Mouse (Mus musculus): ENCODE results near the gene Osbpl3. TPM values are rescaled to one million over a fixed set of nuclear protein-coding genes. Genes with fewer than 3 reads are reported as not detected.

Osbpl3 gene
- polyA plus RNA-seq, 1 experiment from 2014 or later: 8.7 TPM

- DNase-seq (ENCODE audit: low spot score) (no peak), ATAC-seq (replicated peaks; ENCODE audit: low FRiP score) (no peak)
- Histone ChIP-seq H3K4me3 (ENCODE audit: low read depth, low read length) (no peak overlapping the region), H3K9ac (ENCODE audit: low read length) (no peak overlapping the region), H3K9me3 (ENCODE audit: control insufficient read depth, low read length) (no peaks in the 10 kb centered on the region), H3K36me3 (ENCODE audit: control insufficient read depth, insufficient read depth, low read length) (no peaks in the 10 kb centered on the region), H3K27ac (ENCODE audit: low read depth, low read length) (no peak overlapping the region), H3K4me1 (replicated peaks; ENCODE audit: control insufficient read depth, insufficient read depth, low read length) (peaks cover 4% of the 10 kb centered on the region; the same call in 1 of the 2 replicates), H3K27me3 (ENCODE audit: control insufficient read depth, insufficient read depth, low read length) (no peaks in the 10 kb centered on the region), H3K4me2 (ENCODE audit: low read depth, low read length, severe bottlenecking) (no peak overlapping the region)
Observed at GRCm38 (mm10) chr6:50460246-50460645, 4.2 kb upstream of the Osbpl3 start.

- ATAC-seq (replicated peaks; ENCODE audit: low FRiP score): no peak
- H3K9ac ChIP-seq (ENCODE audit: low read length): no peak overlapping the region
- 74% methylated on average over 5 of the region's 5 CpGs for WGBS
Observed at GRCm38 (mm10) chr6:50459271-50459670, 3.3 kb upstream of the Osbpl3 start.

GRCm38 (mm10) chr6:50457551-50458348, 1.7 kb upstream of the Osbpl3 start:
- Histone ChIP-seq H3K9ac (ENCODE audit: low read length) (no peak overlapping the region), H3K4me3 (ENCODE audit: low read depth, low read length) (no peak overlapping the region), H3K36me3 (ENCODE audit: control insufficient read depth, insufficient read depth, low read length) (no peaks in the 10 kb centered on the region), H3K27me3 (ENCODE audit: control insufficient read depth, insufficient read depth, low read length) (no peaks in the 10 kb centered on the region), H3K27ac (ENCODE audit: low read depth, low read length) (no peak overlapping the region), H3K4me2 (ENCODE audit: low read depth, low read length, severe bottlenecking) (no peak overlapping the region), H3K4me1 (replicated peaks; ENCODE audit: control insufficient read depth, insufficient read depth, low read length) (peaks cover 7% of the 10 kb centered on the region; the same call in 1 of the 2 replicates), H3K9me3 (ENCODE audit: control insufficient read depth, low read length) (no peaks in the 10 kb centered on the region)
- ATAC-seq (replicated peaks; ENCODE audit: low FRiP score): no peak
- no peak for DNase-seq (ENCODE audit: low spot score)
- 83% methylated on average over 12 of the region's 12 CpGs for WGBS

More at GRCm38 (mm10) chr6:50459271-50459670, 3.3 kb upstream of the Osbpl3 start:
- H3K4me3 ChIP-seq (ENCODE audit: low read depth, low read length): no peak overlapping the region
- no peaks in the 10 kb centered on the region for H3K36me3 ChIP-seq (ENCODE audit: control insufficient read depth, insufficient read depth, low read length)
- no peaks in the 10 kb centered on the region for H3K9me3 ChIP-seq (ENCODE audit: control insufficient read depth, low read length)
- no peak overlapping the region for H3K27ac ChIP-seq (ENCODE audit: low read depth, low read length)
- H3K4me1 ChIP-seq (replicated peaks; ENCODE audit: control insufficient read depth, insufficient read depth, low read length): peaks cover 7% of the 10 kb centered on the region; the same call in 1 of the 2 replicates
- no peaks in the 10 kb centered on the region for H3K27me3 ChIP-seq (ENCODE audit: control insufficient read depth, insufficient read depth, low read length)
- no peak overlapping the region for H3K4me2 ChIP-seq (ENCODE audit: low read depth, low read length, severe bottlenecking)
- DNase-seq (ENCODE audit: low spot score): no peak

GRCm38 (mm10) chr6:50456706-50457105, 705 bp upstream of the Osbpl3 start:
- 72% methylated on average over 14 of the region's 14 CpGs for WGBS
- peak overlapping the region; percentile 32; the same call in 1 of the 2 replicates for H3K9ac ChIP-seq (ENCODE audit: low read length)

DNA sequence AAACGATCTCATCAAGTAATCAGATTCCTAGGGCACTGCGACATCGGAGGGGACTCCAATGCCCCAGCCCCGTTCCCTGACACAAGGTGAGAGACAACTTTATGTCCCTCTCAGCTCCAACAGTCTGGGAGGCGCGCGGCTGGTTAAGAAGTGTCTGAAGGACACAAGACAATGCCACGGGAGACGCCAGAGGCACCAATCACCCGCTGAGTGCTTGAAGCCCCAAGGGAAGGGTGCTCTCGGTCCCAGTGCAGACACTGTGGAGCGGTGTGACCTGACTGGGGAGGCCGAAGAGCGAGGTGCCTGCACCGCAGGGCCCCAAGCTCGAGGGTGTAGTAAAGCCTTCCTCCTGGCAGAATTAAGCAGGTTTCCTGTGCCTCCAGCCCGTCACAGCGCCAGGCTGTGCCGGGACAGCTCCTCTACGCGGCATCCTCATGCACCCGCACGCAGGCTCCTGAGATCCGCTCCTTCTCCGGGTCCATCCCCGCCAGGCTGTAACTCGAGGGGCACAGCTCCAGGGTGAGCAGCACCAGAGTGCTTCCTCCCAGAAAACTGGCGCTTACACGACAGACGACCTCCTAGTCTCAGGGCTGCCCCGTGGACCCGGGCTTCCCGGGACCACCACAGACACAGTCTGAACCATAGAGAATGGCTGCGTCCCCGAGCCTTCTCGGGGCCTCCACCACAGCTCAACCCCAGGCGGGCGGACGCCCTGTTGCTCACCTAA, 736 bp downstream of the Osbpl3 start:
- Histone ChIP-seq H3K36me3 (ENCODE audit: control insufficient read depth, insufficient read depth, low read length) (no peaks in the 10 kb centered on the region), H3K4me2 (ENCODE audit: low read depth, low read length, severe bottlenecking) (peak overlapping the region; percentile 97), H3K9me3 (ENCODE audit: control insufficient read depth, low read length) (no peaks in the 10 kb centered on the region), H3K27ac (ENCODE audit: low read depth, low read length) (peak overlapping the region; percentile 41), H3K4me1 (replicated peaks; ENCODE audit: control insufficient read depth, insufficient read depth, low read length) (peaks cover 7% of the 10 kb centered on the region; the same call in 1 of the 2 replicates), H3K4me3 (ENCODE audit: low read depth, low read length) (peak overlapping the region; percentile 62), H3K9ac (ENCODE audit: low read length) (peak overlapping the region; percentile 73), H3K27me3 (ENCODE audit: control insufficient read depth, insufficient read depth, low read length) (no peaks in the 10 kb centered on the region)
- ATAC-seq (replicated peaks; ENCODE audit: low FRiP score) (peak; percentile 54), DNase-seq (ENCODE audit: low spot score) (peak; percentile 70)
- WGBS: under 1% methylated on average over 39 of the region's 39 CpGs

More at GRCm38 (mm10) chr6:50456706-50457105, 705 bp upstream of the Osbpl3 start:
- no peak for ATAC-seq (replicated peaks; ENCODE audit: low FRiP score)
- no peaks in the 10 kb centered on the region for H3K9me3 ChIP-seq (ENCODE audit: control insufficient read depth, low read length)
- peak overlapping the region; percentile 97 for H3K4me2 ChIP-seq (ENCODE audit: low read depth, low read length, severe bottlenecking)
- peaks cover 7% of the 10 kb centered on the region; the same call in 1 of the 2 replicates for H3K4me1 ChIP-seq (replicated peaks; ENCODE audit: control insufficient read depth, insufficient read depth, low read length)
- DNase-seq (ENCODE audit: low spot score): peak; percentile 50
- no peaks in the 10 kb centered on the region for H3K36me3 ChIP-seq (ENCODE audit: control insufficient read depth, insufficient read depth, low read length)
- peak overlapping the region; percentile 62; the same call in 1 of the 2 replicates for H3K4me3 ChIP-seq (ENCODE audit: low read depth, low read length)
- no peaks in the 10 kb centered on the region for H3K27me3 ChIP-seq (ENCODE audit: control insufficient read depth, insufficient read depth, low read length)
- no peak overlapping the region for H3K27ac ChIP-seq (ENCODE audit: low read depth, low read length)

- Histone ChIP-seq H3K4me2 (ENCODE audit: low read depth, low read length, severe bottlenecking) (no peak overlapping the region), H3K9ac (ENCODE audit: low read length) (no peak overlapping the region), H3K4me1 (replicated peaks; ENCODE audit: control insufficient read depth, insufficient read depth, low read length) (peaks cover 7% of the 10 kb centered on the region; the same call in 1 of the 2 replicates), H3K9me3 (ENCODE audit: control insufficient read depth, low read length) (no peaks in the 10 kb centered on the region), H3K27me3 (ENCODE audit: control insufficient read depth, insufficient read depth, low read length) (no peaks in the 10 kb centered on the region), H3K27ac (ENCODE audit: low read depth, low read length) (no peak overlapping the region), H3K36me3 (ENCODE audit: control insufficient read depth, insufficient read depth, low read length) (no peaks in the 10 kb centered on the region), H3K4me3 (ENCODE audit: low read depth, low read length) (no peak overlapping the region)
- DNase-seq (ENCODE audit: low spot score) (no peak), ATAC-seq (replicated peaks; ENCODE audit: low FRiP score) (no peak)
- 58% methylated on average over 6 of the region's 6 CpGs for WGBS
Observed at GRCm38 (mm10) chr6:50453651-50454050, 2.4 kb downstream of the Osbpl3 start.

- no peak for DNase-seq (ENCODE audit: low spot score)
- Histone ChIP-seq H3K4me3 (ENCODE audit: low read depth, low read length) (no peak overlapping the region), H3K4me2 (ENCODE audit: low read depth, low read length, severe bottlenecking) (no peak overlapping the region)
Observed at GRCm38 (mm10) chr6:50452220-50452619, 3.8 kb downstream of the Osbpl3 start.

DNA sequence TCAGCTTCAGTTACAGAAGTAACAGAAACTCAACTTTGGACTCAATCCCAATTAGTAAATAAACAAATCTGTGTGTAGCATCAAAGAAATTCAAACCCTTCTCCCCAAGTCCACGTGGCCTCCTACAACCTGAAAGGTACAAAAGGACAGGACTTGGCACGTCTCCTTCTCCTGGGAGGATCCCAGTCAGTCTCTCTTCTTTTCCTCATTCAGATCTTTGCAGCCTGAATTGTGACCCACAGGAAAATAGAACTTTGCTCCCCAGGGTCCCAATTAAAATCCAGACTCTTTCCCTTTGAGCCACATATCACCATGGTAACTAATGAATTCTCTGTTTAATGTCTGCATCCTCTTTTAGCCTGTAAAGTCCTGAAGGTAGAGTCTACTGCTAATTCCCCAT, 10.4 kb downstream of the Osbpl3 start:
- WGBS: 29% methylated on average over 2 of the region's 2 CpGs
- Histone ChIP-seq H3K27ac (ENCODE audit: low read depth, low read length) (no peak overlapping the region), H3K27me3 (ENCODE audit: control insufficient read depth, insufficient read depth, low read length) (no peaks in the 10 kb centered on the region), H3K4me1 (replicated peaks; ENCODE audit: control insufficient read depth, insufficient read depth, low read length) (no peaks in the 10 kb centered on the region), H3K4me2 (ENCODE audit: low read depth, low read length, severe bottlenecking) (no peak overlapping the region), H3K4me3 (ENCODE audit: low read depth, low read length) (no peak overlapping the region), H3K36me3 (ENCODE audit: control insufficient read depth, insufficient read depth, low read length) (no peaks in the 10 kb centered on the region), H3K9me3 (ENCODE audit: control insufficient read depth, low read length) (no peaks in the 10 kb centered on the region), H3K9ac (ENCODE audit: low read length) (no peak overlapping the region)
- no peak for DNase-seq (ENCODE audit: low spot score)
- no peak for ATAC-seq (replicated peaks; ENCODE audit: low FRiP score)

More at GRCm38 (mm10) chr6:50452220-50452619, 3.8 kb downstream of the Osbpl3 start:
- Histone ChIP-seq H3K36me3 (ENCODE audit: control insufficient read depth, insufficient read depth, low read length) (no peaks in the 10 kb centered on the region), H3K27me3 (ENCODE audit: control insufficient read depth, insufficient read depth, low read length) (no peaks in the 10 kb centered on the region), H3K4me1 (replicated peaks; ENCODE audit: control insufficient read depth, insufficient read depth, low read length) (peaks cover 7% of the 10 kb centered on the region; the same call in 1 of the 2 replicates), H3K9me3 (ENCODE audit: control insufficient read depth, low read length) (no peaks in the 10 kb centered on the region), H3K9ac (ENCODE audit: low read length) (no peak overlapping the region), H3K27ac (ENCODE audit: low read depth, low read length) (no peak overlapping the region)
- no peak for ATAC-seq (replicated peaks; ENCODE audit: low FRiP score)
- 95% methylated on average over 10 of the region's 10 CpGs for WGBS
